Mouse (Mus musculus) heart, embryonic 15.5 days (tissue): ENCODE results near the gene Phf5a. TPM values are rescaled to one million over a fixed set of nuclear protein-coding genes. Genes with fewer than 3 reads are reported as not detected.

Experiments used
- ATAC-seq: fragments of 200-750 bp; cut with Nextera tagmentation; replicated peaks from 2 replicates; pipeline ENCODE4 v1.8.0; 2017; ENCODE audit warnings: low read depth, moderate TSS enrichment; ENCODE audit not compliant: insufficient number of reproducible peaks, insufficient read depth, low FRiP score
- H3K27ac ChIP-seq: fragments of 300-500 bp; sonication (generic); 2 replicates; pipeline ENCODE4 v1.5.1; 2015; ENCODE audit warnings: mild to moderate bottlenecking, inconsistent platforms
- H3K27me3 ChIP-seq: fragments of 300-500 bp; sonication (generic); 2 replicates; pipeline ENCODE4 v1.6.1; 2015; ENCODE audit warnings: inconsistent platforms
- H3K36me3 ChIP-seq: fragments of 300-500 bp; sonication (generic); 2 replicates; pipeline ENCODE4 v1.6.1; 2015; ENCODE audit warnings: mild to moderate bottlenecking, inconsistent platforms
- H3K4me1 ChIP-seq: fragments of 300-500 bp; sonication (generic); replicated peaks from 2 replicates; pipeline ENCODE4 v1.6.1; 2015; ENCODE audit warnings: inconsistent platforms
- H3K4me2 ChIP-seq: fragments of 300-500 bp; sonication (generic); 2 replicates; pipeline ENCODE4 v1.6.1; 2015; ENCODE audit warnings: inconsistent platforms, mild to moderate bottlenecking, moderate library complexity
- H3K4me3 ChIP-seq: fragments of 300-500 bp; sonication (generic); 2 replicates; pipeline ENCODE4 v1.5.1; 2015; ENCODE audit warnings: mild to moderate bottlenecking, inconsistent platforms
- H3K9ac ChIP-seq: fragments of 300-500 bp; sonication (generic); 2 replicates; pipeline ENCODE4 v1.6.1; 2015; ENCODE audit warnings: mild to moderate bottlenecking, inconsistent platforms
- H3K9me3 ChIP-seq: fragments of 300-500 bp; sonication (generic); replicated peaks from 2 replicates; pipeline ENCODE4 v1.6.1; 2016; ENCODE audit warnings: inconsistent platforms
- WGBS: fragments of 180-500 bp; shearing (Covaris S2); methylation state at CpG from one replicate; pipeline ENCODE4 v1.1.7; 2015; ENCODE audit warnings: mixed read lengths; 5-methylcytosine and 5-hydroxymethylcytosine counted together
- polyA plus RNA-seq: library from polyadenylated mRNA; unstranded; fragments of >200 nt; fragmentation: Nextera tagmentation; extraction: Ambion mirVana; gene quantifications from 2 replicates; pipeline ENCODE4 v1.2.1, GENCODE M21; 2015

Gene Phf5a
- polyA plus RNA-seq, 1 experiment from 2014 or later: 70.5 TPM

- Histone ChIP-seq H3K4me3 (no peak overlapping the region), H3K4me1 (peaks cover 24% of the 10 kb centered on the region), H3K9me3 (no peaks in the 10 kb centered on the region), H3K27ac (peak overlapping the region; percentile 29; the same call in 1 of the 2 replicates), H3K4me2 (no peak overlapping the region), H3K27me3 (no peaks in the 10 kb centered on the region), H3K36me3 (peaks cover 25% of the 10 kb centered on the region), H3K9ac (no peak overlapping the region)
- peak; percentile 33; the same call in 1 of the 2 replicates for ATAC-seq
- WGBS: 23% methylated on average over 4 of the region's 4 CpGs
These were observed 26.0 kb downstream of the Phf5a start for GRCm38 (mm10) chr15:81845724-81846123.

- ATAC-seq: no peak
- peaks cover 20% of the 10 kb centered on the region for H3K36me3 ChIP-seq
- no peaks in the 10 kb centered on the region for H3K9me3 ChIP-seq
- H3K27ac ChIP-seq: peak overlapping the region; percentile 29; the same call in 1 of the 2 replicates
- WGBS: 70% methylated on average over 5 of the region's 5 CpGs
- no peak overlapping the region for H3K4me3 ChIP-seq
- H3K9ac ChIP-seq: no peak overlapping the region
- H3K4me2 ChIP-seq: no peak overlapping the region
- no peaks in the 10 kb centered on the region for H3K27me3 ChIP-seq
- H3K4me1 ChIP-seq: peaks cover 26% of the 10 kb centered on the region
These were observed 26.6 kb downstream of the Phf5a start for GRCm38 (mm10) chr15:81845033-81845625.

GRCm38 (mm10) chr15:81842275-81842674, 29.4 kb downstream of the Phf5a start:
- Histone ChIP-seq H3K27ac (no peak overlapping the region), H3K4me3 (no peak overlapping the region), H3K27me3 (no peaks in the 10 kb centered on the region), H3K4me1 (peaks cover 38% of the 10 kb centered on the region), H3K36me3 (peaks cover 1% of the 10 kb centered on the region; the same call in 1 of the 2 replicates), H3K4me2 (no peak overlapping the region), H3K9me3 (no peaks in the 10 kb centered on the region), H3K9ac (no peak overlapping the region)
- ATAC-seq: no peak
- WGBS: 82% methylated on average over 7 of the region's 7 CpGs

- WGBS: 91% methylated on average over 7 of the region's 7 CpGs
These were observed 31.4 kb downstream of the Phf5a start for GRCm38 (mm10) chr15:81840306-81840705.

GRCm38 (mm10) chr15:81839634-81840033, 32.1 kb downstream of the Phf5a start:
- peak; percentile 87 for ATAC-seq
- Histone ChIP-seq H3K9me3 (no peaks in the 10 kb centered on the region), H3K4me1 (peaks cover 55% of the 10 kb centered on the region), H3K36me3 (no peaks in the 10 kb centered on the region), H3K27me3 (no peaks in the 10 kb centered on the region), H3K4me3 (no peak overlapping the region), H3K4me2 (0 out of 2 replicates have a peak overlapping the region, but pooled peaks have one; percentile 10), H3K9ac (peak overlapping the region; percentile 33; the same call in 1 of the 2 replicates), H3K27ac (peak overlapping the region; percentile 89)
- WGBS: 39% methylated on average over 5 of the region's 5 CpGs

More at GRCm38 (mm10) chr15:81840306-81840705, 31.4 kb downstream of the Phf5a start:
- H3K4me1 ChIP-seq: peaks cover 51% of the 10 kb centered on the region
- no peak for ATAC-seq
- no peak overlapping the region for H3K9ac ChIP-seq
- no peaks in the 10 kb centered on the region for H3K27me3 ChIP-seq
- H3K4me3 ChIP-seq: no peak overlapping the region
- H3K36me3 ChIP-seq: no peaks in the 10 kb centered on the region
- no peaks in the 10 kb centered on the region for H3K9me3 ChIP-seq
- no peak overlapping the region for H3K4me2 ChIP-seq
- peak overlapping the region; percentile 89 for H3K27ac ChIP-seq

GRCm38 (mm10) chr15:81838554-81839235, 33.0 kb downstream of the Phf5a start:
- no peaks in the 10 kb centered on the region for H3K36me3 ChIP-seq
- no peaks in the 10 kb centered on the region for H3K9me3 ChIP-seq
- H3K4me2 ChIP-seq: no peak overlapping the region
- H3K27me3 ChIP-seq: no peaks in the 10 kb centered on the region
- peaks cover 64% of the 10 kb centered on the region for H3K4me1 ChIP-seq
- peak overlapping the region; percentile 89 for H3K27ac ChIP-seq
- ATAC-seq: no peak
- no peak overlapping the region for H3K9ac ChIP-seq
- 61% methylated on average over 14 of the region's 14 CpGs for WGBS
- no peak overlapping the region for H3K4me3 ChIP-seq

- Histone ChIP-seq H3K36me3 (no peaks in the 10 kb centered on the region), H3K4me3 (no peak overlapping the region; the same call in 1 of the 2 replicates), H3K9ac (peak overlapping the region; percentile 48; the same call in 1 of the 2 replicates), H3K27ac (peak overlapping the region; percentile 74), H3K27me3 (no peaks in the 10 kb centered on the region), H3K4me1 (peaks cover 73% of the 10 kb centered on the region), H3K4me2 (peak overlapping the region; percentile 64), H3K9me3 (no peaks in the 10 kb centered on the region)
- 62% methylated on average over 7 of the region's 7 CpGs for WGBS
- ATAC-seq: no peak
These were observed 34.5 kb downstream of the Phf5a start for GRCm38 (mm10) chr15:81836966-81837920.

- Histone ChIP-seq H3K36me3 (no peaks in the 10 kb centered on the region), H3K9me3 (no peaks in the 10 kb centered on the region), H3K4me2 (peak overlapping the region; percentile 64), H3K27me3 (no peaks in the 10 kb centered on the region), H3K9ac (peak overlapping the region; percentile 48), H3K27ac (peak overlapping the region; percentile 74), H3K4me3 (peak overlapping the region; percentile 40), H3K4me1 (peaks cover 77% of the 10 kb centered on the region)
- ATAC-seq: peak; percentile 84
- 4% methylated on average over 30 of the region's 33 CpGs for WGBS
These were observed 35.4 kb downstream of the Phf5a start for GRCm38 (mm10) chr15:81836124-81836821.

- Histone ChIP-seq H3K4me1 (peaks cover 79% of the 10 kb centered on the region), H3K4me2 (no peak overlapping the region)
- ATAC-seq: no peak
These were observed 36.5 kb downstream of the Phf5a start for GRCm38 (mm10) chr15:81835007-81835880.

More at GRCm38 (mm10) chr15:81835007-81835880, 36.5 kb downstream of the Phf5a start:
- Histone ChIP-seq H3K9me3 (no peaks in the 10 kb centered on the region), H3K27ac (peak overlapping the region; percentile 83), H3K36me3 (no peaks in the 10 kb centered on the region), H3K4me3 (no peak overlapping the region), H3K27me3 (no peaks in the 10 kb centered on the region), H3K9ac (peak overlapping the region; percentile 48)
- 77% methylated on average over 10 of the region's 10 CpGs for WGBS
